Mouse (Mus musculus): ENCODE measurements around the gene Il1rap. TPM values are rescaled to one million over a fixed set of nuclear protein-coding genes. Genes with fewer than 3 reads are reported as not detected.
A peak's percentile ranks its signal among the peaks of the same experiment; 100 is the strongest.

Gene Il1rap
- polyA plus RNA-seq, 1 experiment from 2014 or later, result 4.5 TPM

GRCm38 (mm10) chr16:26562771-26563170, 18.7 kb upstream of the Il1rap start:
- no peak for ATAC-seq (replicated peaks; ENCODE audit: low FRiP score)
- H3K4me2 ChIP-seq, result no peak overlapping the region
- 80% methylated on average over 2 of the region's 2 CpGs for WGBS

GRCm38 (mm10) chr16:26569387-26569978, 12.0 kb upstream of the Il1rap start:
- Histone ChIP-seq H3K27me3 (replicated peaks; ENCODE audit: control insufficient read depth, insufficient read depth, low read length) (no peaks in the 10 kb centered on the region), H3K36me3 (ENCODE audit: control insufficient read depth, insufficient read depth, low read length) (no peaks in the 10 kb centered on the region), H3K27ac (ENCODE audit: low read depth, low read length) (no peak overlapping the region), H3K9ac (ENCODE audit: low read depth, low read length) (no peak overlapping the region), H3K4me3 (ENCODE audit: low read depth, low read length) (no peak overlapping the region), H3K4me2 (no peak overlapping the region), H3K9me3 (ENCODE audit: control insufficient read depth, low read length) (no peaks in the 10 kb centered on the region), H3K4me1 (replicated peaks; ENCODE audit: control insufficient read depth, insufficient read depth, low read length) (no peaks in the 10 kb centered on the region)
- no peak for DNase-seq (ENCODE audit: low spot score)
- ATAC-seq (replicated peaks; ENCODE audit: low FRiP score), result no peak

More at GRCm38 (mm10) chr16:26562771-26563170, 18.7 kb upstream of the Il1rap start:
- Histone ChIP-seq H3K4me1 (replicated peaks; ENCODE audit: control insufficient read depth, insufficient read depth, low read length) (no peaks in the 10 kb centered on the region), H3K36me3 (ENCODE audit: control insufficient read depth, insufficient read depth, low read length) (no peaks in the 10 kb centered on the region), H3K9ac (ENCODE audit: low read depth, low read length) (no peak overlapping the region), H3K27ac (ENCODE audit: low read depth, low read length) (no peak overlapping the region), H3K27me3 (replicated peaks; ENCODE audit: control insufficient read depth, insufficient read depth, low read length) (no peaks in the 10 kb centered on the region), H3K9me3 (ENCODE audit: control insufficient read depth, low read length) (no peaks in the 10 kb centered on the region), H3K4me3 (ENCODE audit: low read depth, low read length) (no peak overlapping the region)
- no peak for DNase-seq (ENCODE audit: low spot score)

- Histone ChIP-seq H3K4me2 (no peak overlapping the region), H3K9ac (ENCODE audit: low read depth, low read length) (no peak overlapping the region), H3K9me3 (ENCODE audit: control insufficient read depth, low read length) (no peaks in the 10 kb centered on the region), H3K36me3 (ENCODE audit: control insufficient read depth, insufficient read depth, low read length) (no peaks in the 10 kb centered on the region), H3K4me3 (ENCODE audit: low read depth, low read length) (no peak overlapping the region), H3K27ac (ENCODE audit: low read depth, low read length) (no peak overlapping the region), H3K27me3 (replicated peaks; ENCODE audit: control insufficient read depth, insufficient read depth, low read length) (no peaks in the 10 kb centered on the region), H3K4me1 (replicated peaks; ENCODE audit: control insufficient read depth, insufficient read depth, low read length) (no peaks in the 10 kb centered on the region)
- 78% methylated on average over 2 of the region's 2 CpGs for WGBS
- no peak for ATAC-seq (replicated peaks; ENCODE audit: low FRiP score)
- DNase-seq (ENCODE audit: low spot score), result no peak
Observed at GRCm38 (mm10) chr16:26571836-26572235, 9.7 kb upstream of the Il1rap start.

GRCm38 (mm10) chr16:26574173-26574572, 7.3 kb upstream of the Il1rap start:
- no peaks in the 10 kb centered on the region for H3K9me3 ChIP-seq (ENCODE audit: control insufficient read depth, low read length)
- H3K9ac ChIP-seq (ENCODE audit: low read depth, low read length), result no peak overlapping the region
- H3K4me1 ChIP-seq (replicated peaks; ENCODE audit: control insufficient read depth, insufficient read depth, low read length), result no peaks in the 10 kb centered on the region
- no peak overlapping the region for H3K27ac ChIP-seq (ENCODE audit: low read depth, low read length)
- WGBS, result 85% methylated on average over 5 of the region's 5 CpGs
- DNase-seq (ENCODE audit: low spot score) (no peak), ATAC-seq (replicated peaks; ENCODE audit: low FRiP score) (no peak)
- no peaks in the 10 kb centered on the region for H3K27me3 ChIP-seq (replicated peaks; ENCODE audit: control insufficient read depth, insufficient read depth, low read length)
- no peaks in the 10 kb centered on the region for H3K36me3 ChIP-seq (ENCODE audit: control insufficient read depth, insufficient read depth, low read length)
- no peak overlapping the region for H3K4me3 ChIP-seq (ENCODE audit: low read depth, low read length)
- H3K4me2 ChIP-seq, result no peak overlapping the region

GRCm38 (mm10) chr16:26581913-26582376, 441 bp downstream of the Il1rap start:
- DNase-seq (ENCODE audit: low spot score), result no peak
- no peaks in the 10 kb centered on the region for H3K9me3 ChIP-seq (ENCODE audit: control insufficient read depth, low read length)
- 2% methylated on average over 15 of the region's 16 CpGs for WGBS

GRCm38 (mm10) chr16:26585806-26586205, 4.3 kb downstream of the Il1rap start:
- 76% methylated on average over 5 of the region's 5 CpGs for WGBS
- Histone ChIP-seq H3K27me3 (replicated peaks; ENCODE audit: control insufficient read depth, insufficient read depth, low read length) (no peaks in the 10 kb centered on the region), H3K9ac (ENCODE audit: low read depth, low read length) (no peak overlapping the region), H3K4me1 (replicated peaks; ENCODE audit: control insufficient read depth, insufficient read depth, low read length) (no peaks in the 10 kb centered on the region), H3K27ac (ENCODE audit: low read depth, low read length) (no peak overlapping the region), H3K4me2 (no peak overlapping the region), H3K9me3 (ENCODE audit: control insufficient read depth, low read length) (no peaks in the 10 kb centered on the region), H3K36me3 (ENCODE audit: control insufficient read depth, insufficient read depth, low read length) (no peaks in the 10 kb centered on the region), H3K4me3 (ENCODE audit: low read depth, low read length) (no peak overlapping the region)
- ATAC-seq (replicated peaks; ENCODE audit: low FRiP score) (no peak), DNase-seq (ENCODE audit: low spot score) (no peak)

More at GRCm38 (mm10) chr16:26581913-26582376, 441 bp downstream of the Il1rap start:
- Histone ChIP-seq H3K36me3 (ENCODE audit: control insufficient read depth, insufficient read depth, low read length) (no peaks in the 10 kb centered on the region), H3K9ac (ENCODE audit: low read depth, low read length) (peak overlapping the region; percentile 75), H3K27ac (ENCODE audit: low read depth, low read length) (no peak overlapping the region), H3K4me3 (ENCODE audit: low read depth, low read length) (peak overlapping the region; percentile 73), H3K27me3 (replicated peaks; ENCODE audit: control insufficient read depth, insufficient read depth, low read length) (no peaks in the 10 kb centered on the region), H3K4me2 (peak overlapping the region; percentile 86), H3K4me1 (replicated peaks; ENCODE audit: control insufficient read depth, insufficient read depth, low read length) (no peaks in the 10 kb centered on the region)
- ATAC-seq (replicated peaks; ENCODE audit: low FRiP score), result peak; percentile 56

GRCm38 (mm10) chr16:26590897-26591570, 9.5 kb downstream of the Il1rap start:
- DNase-seq (ENCODE audit: low spot score), result no peak
- Histone ChIP-seq H3K27ac (ENCODE audit: low read depth, low read length) (no peak overlapping the region), H3K4me2 (no peak overlapping the region), H3K9me3 (ENCODE audit: control insufficient read depth, low read length) (no peaks in the 10 kb centered on the region), H3K27me3 (replicated peaks; ENCODE audit: control insufficient read depth, insufficient read depth, low read length) (no peaks in the 10 kb centered on the region), H3K36me3 (ENCODE audit: control insufficient read depth, insufficient read depth, low read length) (no peaks in the 10 kb centered on the region), H3K4me3 (ENCODE audit: low read depth, low read length) (no peak overlapping the region), H3K4me1 (replicated peaks; ENCODE audit: control insufficient read depth, insufficient read depth, low read length) (no peaks in the 10 kb centered on the region), H3K9ac (ENCODE audit: low read depth, low read length) (no peak overlapping the region)
- WGBS, result 63% methylated on average over 4 of the region's 4 CpGs
- ATAC-seq (replicated peaks; ENCODE audit: low FRiP score), result no peak

GRCm38 (mm10) chr16:26596440-26596839, 14.9 kb downstream of the Il1rap start:
- WGBS, result 36% methylated on average over 7 of the region's 7 CpGs

GRCm38 (mm10) chr16:26597307-26597706, 15.8 kb downstream of the Il1rap start:
- WGBS, result 44% methylated on average over 7 of the region's 7 CpGs
- Histone ChIP-seq H3K4me1 (replicated peaks; ENCODE audit: control insufficient read depth, insufficient read depth, low read length) (no peaks in the 10 kb centered on the region), H3K27me3 (replicated peaks; ENCODE audit: control insufficient read depth, insufficient read depth, low read length) (no peaks in the 10 kb centered on the region), H3K4me2 (no peak overlapping the region), H3K27ac (ENCODE audit: low read depth, low read length) (no peak overlapping the region), H3K9ac (ENCODE audit: low read depth, low read length) (no peak overlapping the region), H3K9me3 (ENCODE audit: control insufficient read depth, low read length) (no peaks in the 10 kb centered on the region), H3K36me3 (ENCODE audit: control insufficient read depth, insufficient read depth, low read length) (no peaks in the 10 kb centered on the region), H3K4me3 (ENCODE audit: low read depth, low read length) (no peak overlapping the region)
- ATAC-seq (replicated peaks; ENCODE audit: low FRiP score) (no peak), DNase-seq (ENCODE audit: low spot score) (no peak)

More at GRCm38 (mm10) chr16:26596440-26596839, 14.9 kb downstream of the Il1rap start:
- Histone ChIP-seq H3K36me3 (ENCODE audit: control insufficient read depth, insufficient read depth, low read length) (no peaks in the 10 kb centered on the region), H3K27ac (ENCODE audit: low read depth, low read length) (no peak overlapping the region), H3K27me3 (replicated peaks; ENCODE audit: control insufficient read depth, insufficient read depth, low read length) (no peaks in the 10 kb centered on the region), H3K9me3 (ENCODE audit: control insufficient read depth, low read length) (no peaks in the 10 kb centered on the region), H3K4me1 (replicated peaks; ENCODE audit: control insufficient read depth, insufficient read depth, low read length) (no peaks in the 10 kb centered on the region), H3K4me2 (no peak overlapping the region), H3K4me3 (ENCODE audit: low read depth, low read length) (no peak overlapping the region), H3K9ac (ENCODE audit: low read depth, low read length) (no peak overlapping the region)
- no peak for ATAC-seq (replicated peaks; ENCODE audit: low FRiP score)
- DNase-seq (ENCODE audit: low spot score), result no peak
